Mouse (Mus musculus): ENCODE measurements at regions not wholly inside any gene's neighbourhood (a gene's known extent, or its start where the extent isn't known, plus 50 kb on each side); places are given as distances from the start of the nearest gene placed in this dataset.

DNA sequence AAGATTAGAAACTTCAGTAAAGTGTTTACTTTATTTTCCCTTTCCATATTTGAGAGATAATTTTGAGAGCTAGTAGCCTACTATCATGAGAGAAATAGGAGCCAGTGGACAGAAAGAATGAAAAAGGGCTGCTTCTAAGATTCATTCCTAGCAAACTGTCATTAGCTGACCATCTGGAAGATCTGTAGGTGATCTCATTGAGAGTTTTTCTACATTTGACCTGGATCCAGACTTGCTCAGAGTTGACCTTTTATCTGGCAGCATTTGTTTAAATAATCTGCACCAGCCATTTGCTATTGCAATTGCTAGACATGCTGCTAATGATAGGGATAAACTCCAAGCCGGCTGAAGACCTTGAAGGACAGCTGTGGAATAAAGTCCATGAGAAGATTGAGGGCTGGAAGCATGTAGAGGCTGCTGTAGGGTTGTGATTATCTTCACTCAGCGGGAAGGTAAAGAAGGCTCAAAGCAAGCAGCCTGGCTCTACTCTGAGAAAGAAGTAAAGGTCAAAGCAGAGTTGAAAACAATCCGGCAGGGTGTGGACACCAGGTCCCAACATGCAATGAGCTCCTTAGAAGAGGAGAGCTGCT is 151.2 kb downstream of the Ankrd50 start:
- Histone ChIP-seq H3K9ac (replicated peaks; ENCODE audit: low read length) (no peak overlapping the region), H3K4me2 (ENCODE audit: low read depth, low read length) (no peak overlapping the region), H3K4me1 (ENCODE audit: control insufficient read depth, insufficient read depth, low read length) (no peaks in the 10 kb centered on the region), H3K27ac (replicated peaks; ENCODE audit: low read depth, low read length) (no peak overlapping the region), H3K9me3 (replicated peaks; ENCODE audit: control insufficient read depth, low read length) (no peaks in the 10 kb centered on the region), H3K27me3 (ENCODE audit: control insufficient read depth, insufficient read depth, low read length) (no peaks in the 10 kb centered on the region), H3K36me3 (replicated peaks; ENCODE audit: control insufficient read depth, insufficient read depth, low read depth, low read length) (no peaks in the 10 kb centered on the region), H3K4me3 (ENCODE audit: low read depth, low read length) (no peak overlapping the region)
- DNase-seq (ENCODE audit: low spot score) (no peak), ATAC-seq (replicated peaks; ENCODE audit: insufficient number of reproducible peaks, low FRiP score, low TSS enrichment, low read depth) (no peak)
- WGBS: 83% methylated on average over 3 of the region's 3 CpGs

GRCm38 (mm10) chr3:38331169-38331568 is 153.5 kb downstream of the Ankrd50 start:
- no peak for ATAC-seq (replicated peaks; ENCODE audit: insufficient number of reproducible peaks, low FRiP score, low TSS enrichment, low read depth)
- H3K27me3 ChIP-seq (ENCODE audit: control insufficient read depth, insufficient read depth, low read length): no peaks in the 10 kb centered on the region
- no peak for DNase-seq (ENCODE audit: low spot score)
- no peaks in the 10 kb centered on the region for H3K36me3 ChIP-seq (replicated peaks; ENCODE audit: control insufficient read depth, insufficient read depth, low read depth, low read length)
- H3K4me1 ChIP-seq (ENCODE audit: control insufficient read depth, insufficient read depth, low read length): no peaks in the 10 kb centered on the region
- H3K9me3 ChIP-seq (replicated peaks; ENCODE audit: control insufficient read depth, low read length): no peaks in the 10 kb centered on the region
- no peak overlapping the region for H3K4me3 ChIP-seq (ENCODE audit: low read depth, low read length)
- H3K4me2 ChIP-seq (ENCODE audit: low read depth, low read length): no peak overlapping the region
- no peak overlapping the region for H3K9ac ChIP-seq (replicated peaks; ENCODE audit: low read length)
- no peak overlapping the region for H3K27ac ChIP-seq (replicated peaks; ENCODE audit: low read depth, low read length)

GRCm38 (mm10) chr3:38327286-38327685 is 157.4 kb downstream of the Ankrd50 start:
- Histone ChIP-seq H3K36me3 (replicated peaks; ENCODE audit: control insufficient read depth, insufficient read depth, low read depth, low read length) (no peaks in the 10 kb centered on the region), H3K4me3 (ENCODE audit: low read depth, low read length) (no peak overlapping the region), H3K9ac (replicated peaks; ENCODE audit: low read length) (no peak overlapping the region), H3K27ac (replicated peaks; ENCODE audit: low read depth, low read length) (no peak overlapping the region), H3K9me3 (replicated peaks; ENCODE audit: control insufficient read depth, low read length) (no peaks in the 10 kb centered on the region), H3K27me3 (ENCODE audit: control insufficient read depth, insufficient read depth, low read length) (no peaks in the 10 kb centered on the region), H3K4me1 (ENCODE audit: control insufficient read depth, insufficient read depth, low read length) (no peaks in the 10 kb centered on the region), H3K4me2 (ENCODE audit: low read depth, low read length) (no peak overlapping the region)
- WGBS: 90% methylated on average over 2 of the region's 2 CpGs
- DNase-seq (ENCODE audit: low spot score) (no peak), ATAC-seq (replicated peaks; ENCODE audit: insufficient number of reproducible peaks, low FRiP score, low TSS enrichment, low read depth) (no peak)

GRCm38 (mm10) chr3:38326211-38326610 is 158.4 kb downstream of the Ankrd50 start:
- Histone ChIP-seq H3K9me3 (replicated peaks; ENCODE audit: control insufficient read depth, low read length) (no peaks in the 10 kb centered on the region), H3K36me3 (replicated peaks; ENCODE audit: control insufficient read depth, insufficient read depth, low read depth, low read length) (no peaks in the 10 kb centered on the region), H3K27me3 (ENCODE audit: control insufficient read depth, insufficient read depth, low read length) (no peaks in the 10 kb centered on the region), H3K4me2 (ENCODE audit: low read depth, low read length) (no peak overlapping the region), H3K27ac (replicated peaks; ENCODE audit: low read depth, low read length) (no peak overlapping the region), H3K9ac (replicated peaks; ENCODE audit: low read length) (no peak overlapping the region), H3K4me3 (ENCODE audit: low read depth, low read length) (no peak overlapping the region), H3K4me1 (ENCODE audit: control insufficient read depth, insufficient read depth, low read length) (no peaks in the 10 kb centered on the region)
- ATAC-seq (replicated peaks; ENCODE audit: insufficient number of reproducible peaks, low FRiP score, low TSS enrichment, low read depth): no peak
- no peak for DNase-seq (ENCODE audit: low spot score)

DNA sequence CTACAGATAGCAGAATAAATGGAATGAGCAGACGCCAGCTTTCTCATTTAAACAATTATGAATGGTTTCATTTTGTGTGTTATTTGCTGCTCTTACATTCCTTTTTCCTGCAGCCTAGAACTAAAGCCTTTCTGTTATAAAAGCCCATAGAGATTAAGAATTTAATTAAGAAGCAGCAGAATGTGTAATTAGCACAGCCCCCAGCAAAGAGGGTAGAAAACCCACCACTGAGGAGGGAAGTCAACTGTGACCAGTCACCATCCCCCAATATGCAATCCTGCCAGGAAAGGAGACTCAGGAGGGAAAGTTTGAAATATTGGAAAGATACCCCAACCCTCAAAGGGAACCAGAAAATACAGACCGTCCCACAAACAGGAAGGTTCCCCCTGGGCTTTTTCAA is 160.0 kb downstream of the Ankrd50 start:
- Histone ChIP-seq H3K27me3 (ENCODE audit: control insufficient read depth, insufficient read depth, low read length) (no peaks in the 10 kb centered on the region), H3K9ac (replicated peaks; ENCODE audit: low read length) (no peak overlapping the region), H3K36me3 (replicated peaks; ENCODE audit: control insufficient read depth, insufficient read depth, low read depth, low read length) (no peaks in the 10 kb centered on the region), H3K9me3 (replicated peaks; ENCODE audit: control insufficient read depth, low read length) (no peaks in the 10 kb centered on the region), H3K4me3 (ENCODE audit: low read depth, low read length) (no peak overlapping the region), H3K4me1 (ENCODE audit: control insufficient read depth, insufficient read depth, low read length) (no peaks in the 10 kb centered on the region), H3K4me2 (ENCODE audit: low read depth, low read length) (no peak overlapping the region), H3K27ac (replicated peaks; ENCODE audit: low read depth, low read length) (no peak overlapping the region)
- ATAC-seq (replicated peaks; ENCODE audit: insufficient number of reproducible peaks, low FRiP score, low TSS enrichment, low read depth): no peak
- no peak for DNase-seq (ENCODE audit: low spot score)
- 69% methylated on average over 2 of the region's 2 CpGs for WGBS

- Histone ChIP-seq H3K27ac (replicated peaks; ENCODE audit: low read depth, low read length) (no peak overlapping the region), H3K9me3 (replicated peaks; ENCODE audit: control insufficient read depth, low read length) (no peaks in the 10 kb centered on the region), H3K9ac (replicated peaks; ENCODE audit: low read length) (no peak overlapping the region), H3K36me3 (replicated peaks; ENCODE audit: control insufficient read depth, insufficient read depth, low read depth, low read length) (no peaks in the 10 kb centered on the region), H3K27me3 (ENCODE audit: control insufficient read depth, insufficient read depth, low read length) (no peaks in the 10 kb centered on the region), H3K4me3 (ENCODE audit: low read depth, low read length) (no peak overlapping the region), H3K4me1 (ENCODE audit: control insufficient read depth, insufficient read depth, low read length) (no peaks in the 10 kb centered on the region), H3K4me2 (ENCODE audit: low read depth, low read length) (no peak overlapping the region)
- 41% methylated on average over 8 of the region's 8 CpGs for WGBS
- ATAC-seq (replicated peaks; ENCODE audit: insufficient number of reproducible peaks, low FRiP score, low TSS enrichment, low read depth) (no peak), DNase-seq (ENCODE audit: low spot score) (peak; percentile 34)
Measured at GRCm38 (mm10) chr3:38322426-38322825, 162.2 kb downstream of the Ankrd50 start.

DNA sequence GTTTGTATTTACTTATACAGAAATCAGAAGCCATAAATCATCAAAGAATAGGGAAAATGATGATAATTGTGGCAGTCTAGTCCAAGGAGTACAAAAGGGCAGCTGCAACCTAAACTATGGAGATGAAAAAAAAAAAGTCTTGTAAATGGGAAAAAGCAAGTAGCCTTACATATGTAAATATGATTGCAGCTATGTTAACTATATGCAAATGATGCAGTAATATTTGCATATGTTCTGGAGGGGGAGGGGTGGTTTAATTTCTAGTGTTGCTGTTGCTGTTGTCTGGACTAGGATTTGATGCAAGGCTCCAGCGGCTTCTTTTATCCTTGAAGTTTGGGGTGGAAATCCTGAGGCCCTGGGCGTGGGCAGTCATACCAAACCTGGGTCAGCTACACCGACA is 163.0 kb downstream of the Ankrd50 start:
- 83% methylated on average over 3 of the region's 3 CpGs for WGBS
- Histone ChIP-seq H3K4me3 (ENCODE audit: low read depth, low read length) (no peak overlapping the region), H3K9me3 (replicated peaks; ENCODE audit: control insufficient read depth, low read length) (no peaks in the 10 kb centered on the region), H3K9ac (replicated peaks; ENCODE audit: low read length) (no peak overlapping the region), H3K4me2 (ENCODE audit: low read depth, low read length) (no peak overlapping the region), H3K4me1 (ENCODE audit: control insufficient read depth, insufficient read depth, low read length) (no peaks in the 10 kb centered on the region), H3K27me3 (ENCODE audit: control insufficient read depth, insufficient read depth, low read length) (no peaks in the 10 kb centered on the region), H3K27ac (replicated peaks; ENCODE audit: low read depth, low read length) (no peak overlapping the region), H3K36me3 (replicated peaks; ENCODE audit: control insufficient read depth, insufficient read depth, low read depth, low read length) (no peaks in the 10 kb centered on the region)
- DNase-seq (ENCODE audit: low spot score) (no peak), ATAC-seq (replicated peaks; ENCODE audit: insufficient number of reproducible peaks, low FRiP score, low TSS enrichment, low read depth) (no peak)

- no peak overlapping the region for H3K27ac ChIP-seq (replicated peaks; ENCODE audit: low read depth, low read length)
- H3K9me3 ChIP-seq (replicated peaks; ENCODE audit: control insufficient read depth, low read length): no peaks in the 10 kb centered on the region
- no peaks in the 10 kb centered on the region for H3K27me3 ChIP-seq (ENCODE audit: control insufficient read depth, insufficient read depth, low read length)
- ATAC-seq (replicated peaks; ENCODE audit: insufficient number of reproducible peaks, low FRiP score, low TSS enrichment, low read depth) (no peak), DNase-seq (ENCODE audit: low spot score) (no peak)
- H3K36me3 ChIP-seq (replicated peaks; ENCODE audit: control insufficient read depth, insufficient read depth, low read depth, low read length): no peaks in the 10 kb centered on the region
- H3K4me1 ChIP-seq (ENCODE audit: control insufficient read depth, insufficient read depth, low read length): no peaks in the 10 kb centered on the region
- H3K9ac ChIP-seq (replicated peaks; ENCODE audit: low read length): no peak overlapping the region
- no peak overlapping the region for H3K4me2 ChIP-seq (ENCODE audit: low read depth, low read length)
- H3K4me3 ChIP-seq (ENCODE audit: low read depth, low read length): no peak overlapping the region
- WGBS: 89% methylated on average over 6 of the region's 6 CpGs
Measured at GRCm38 (mm10) chr3:38320998-38321397, 163.6 kb downstream of the Ankrd50 start.
